Mouse (Mus musculus) urinary bladder, postnatal 14 days (tissue): ENCODE data around the gene Dek.

Source experiments
- DNase-seq: peaks from one replicate; pipeline ENCODE4 v3.0.0; 2021; ENCODE audit warnings: low spot score

Dek gene

DNA sequence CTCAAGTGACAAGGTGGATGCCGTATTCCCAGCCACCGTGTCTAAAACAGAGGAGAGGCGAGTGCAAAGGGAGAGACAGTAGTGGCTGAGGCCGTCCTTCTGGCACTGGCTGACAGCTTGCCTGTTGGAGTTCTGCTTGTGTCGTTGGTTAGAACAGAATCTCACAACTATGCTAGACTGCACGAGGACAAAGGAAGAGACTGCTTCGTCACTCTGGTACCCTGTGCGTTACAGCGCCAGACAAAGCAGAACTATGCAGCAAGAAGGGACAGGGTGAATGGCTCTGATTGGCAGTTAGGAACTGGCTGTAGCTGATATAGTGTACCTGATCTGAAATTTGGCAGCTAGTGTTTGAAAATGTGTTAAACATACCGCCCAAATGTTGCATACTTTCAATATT lies 52.0 kb downstream of the Dek start:
- DNase-seq, result no peak

- no peak for DNase-seq
These were observed 56.0 kb downstream of the Dek start for GRCm38 (mm10) chr13:47050009-47050408.

DNA sequence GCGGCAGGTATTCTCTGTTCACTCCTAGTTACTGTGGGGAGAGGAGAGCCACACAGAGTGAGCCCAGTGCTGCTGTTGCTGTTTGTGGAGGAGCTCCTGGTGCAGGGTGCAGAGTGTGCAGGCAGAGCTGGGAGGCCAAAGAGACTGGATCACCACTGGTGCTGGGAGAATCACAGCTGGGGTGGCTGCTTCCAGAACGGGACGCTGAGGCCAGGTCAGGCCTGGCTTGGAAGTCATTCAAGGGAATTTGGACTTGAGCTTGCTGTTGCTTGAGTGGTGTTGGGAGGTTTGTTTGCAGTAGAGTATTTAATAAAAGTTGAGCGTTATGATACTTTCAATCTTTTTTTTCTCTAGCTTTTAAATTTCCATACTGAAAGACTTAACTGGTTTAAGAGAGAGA lies 58.0 kb downstream of the Dek start:
- DNase-seq, result no peak

GRCm38 (mm10) chr13:47044617-47044947 lies 61.4 kb downstream of the Dek start, which contains the start of gene Tpmt:
TSS of gene Tpmt (minus strand) at chr13:47044737.
- DNase-seq, result no peak

DNA sequence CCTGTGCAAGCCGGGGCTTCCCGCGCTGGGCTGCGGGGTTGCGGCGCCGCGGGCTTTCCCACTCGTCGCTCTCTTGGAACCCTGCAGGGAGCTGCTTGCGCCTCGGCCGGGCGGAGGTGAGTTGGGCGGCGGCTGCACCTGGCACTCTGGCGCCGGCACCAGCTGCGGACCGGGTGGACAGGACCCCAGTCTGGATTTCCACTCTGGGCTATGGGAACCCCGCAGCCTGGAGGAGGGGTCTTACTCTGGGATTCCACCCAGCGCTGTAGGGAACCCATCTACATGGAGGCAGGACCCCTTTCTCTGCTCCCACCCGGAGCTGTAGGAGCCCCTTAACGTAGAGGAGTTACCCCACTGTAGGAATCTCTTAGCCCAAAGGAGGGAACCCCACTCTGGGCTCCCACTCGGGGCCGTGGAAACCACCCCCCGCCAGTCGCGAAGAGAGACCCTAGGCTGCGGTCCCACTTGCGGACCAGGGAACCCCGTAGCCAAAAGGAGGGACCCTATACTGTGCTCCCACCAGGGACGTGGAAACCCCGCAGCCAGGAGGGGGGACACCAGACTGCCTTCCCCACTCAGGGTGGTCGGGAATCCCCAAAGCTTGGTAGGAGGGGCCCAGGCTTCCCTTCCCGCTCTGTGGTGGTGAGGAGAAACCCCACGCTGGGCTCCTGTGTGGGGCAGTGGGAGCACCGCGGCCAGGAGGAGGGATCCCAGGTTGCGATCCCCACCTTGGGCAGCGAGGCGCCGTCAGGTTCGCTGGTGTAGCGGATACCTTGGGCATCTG lies 62.0 kb downstream of the Dek start:
- peak; percentile 53 for DNase-seq

DNA sequence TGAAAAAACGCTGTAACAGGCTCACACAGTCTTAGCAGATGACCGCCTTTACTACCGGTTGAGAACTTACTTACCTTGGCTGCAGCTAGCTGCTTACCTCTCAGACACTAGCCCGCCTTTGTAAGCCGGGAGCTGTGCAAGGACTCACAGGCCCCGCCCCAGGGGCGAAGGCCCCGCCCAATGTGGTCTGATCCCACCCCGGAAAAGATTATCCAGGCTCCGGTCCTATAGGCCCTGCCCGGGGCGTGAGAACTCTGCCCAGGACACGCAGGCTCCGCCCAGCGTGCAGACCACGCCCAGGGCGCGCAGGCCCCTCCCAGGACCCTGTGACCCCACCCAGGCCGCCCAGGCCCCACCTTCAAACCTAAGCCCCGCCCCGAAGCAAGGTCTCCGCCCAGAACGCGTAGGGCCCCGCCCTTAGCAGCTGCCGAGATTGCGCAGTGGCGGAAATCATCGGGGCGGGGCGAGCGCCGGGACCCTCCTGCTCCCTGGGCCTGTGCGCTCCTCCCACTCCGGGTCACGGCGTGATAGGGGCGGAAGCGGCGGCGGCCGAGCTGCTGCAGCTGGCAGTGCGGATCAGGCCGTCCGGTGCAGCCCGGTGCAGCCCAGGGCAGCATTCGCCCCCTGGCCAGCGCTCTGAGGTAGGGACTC lies 62.8 kb downstream of the Dek start, which contains the start of gene Kdm1b:
Gene Kdm1b, plus strand, starts transcription at position 470 of the 651 bp plus-strand sequence.
- DNase-seq, result peak; percentile 99

- DNase-seq, result no peak
These were observed 63.9 kb downstream of the Dek start for GRCm38 (mm10) chr13:47042024-47042633.

DNA sequence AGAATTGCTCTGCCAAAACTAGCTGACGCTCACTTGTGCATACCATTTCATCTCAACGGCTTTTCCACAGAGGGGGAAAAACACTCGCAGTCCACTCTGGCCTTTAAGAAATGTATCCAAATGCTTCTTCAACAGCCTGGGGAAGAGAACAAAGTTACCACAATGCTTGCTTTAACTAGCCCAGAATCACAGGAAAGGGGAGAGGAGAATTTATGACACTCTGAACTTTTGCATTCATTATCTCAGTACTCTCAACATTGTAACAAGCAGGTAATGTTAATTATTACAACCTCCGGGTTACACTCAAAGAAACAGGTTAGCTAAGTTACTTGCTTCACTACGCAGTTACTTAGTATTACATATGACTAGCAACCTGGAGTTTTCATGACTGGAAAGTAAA lies 65.9 kb downstream of the Dek start:
- DNase-seq, result no peak

GRCm38 (mm10) chr13:47037946-47038345 lies 68.1 kb downstream of the Dek start:
- DNase-seq, result no peak
